Mouse (Mus musculus): ENCODE data around the gene Olig2. TPM values are rescaled to one million over a fixed set of nuclear protein-coding genes. Genes with fewer than 3 reads are reported as not detected.
A peak's percentile ranks its signal among the peaks of the same experiment; 100 is the strongest.

The Olig2 gene
- polyA plus RNA-seq, 1 experiment from 2014 or later = not detected

GRCm38 (mm10) chr16:91217948-91218347 lies 7.3 kb upstream of the Olig2 start:
- Histone ChIP-seq H3K4me3 (ENCODE audit: low read depth, low read length) (no peak overlapping the region), H3K9ac (replicated peaks) (no peak overlapping the region), H3K27ac (ENCODE audit: low read depth) (no peak overlapping the region), H3K9me3 (ENCODE audit: low read length) (peaks cover 4% of the 10 kb centered on the region; the same call in 1 of the 2 replicates), H3K4me2 (ENCODE audit: low read depth, low read length) (no peak overlapping the region), H3K27me3 (ENCODE audit: insufficient read depth, low read length) (peaks cover 55% of the 10 kb centered on the region), H3K36me3 (replicated peaks; ENCODE audit: insufficient read depth, low read length) (no peaks in the 10 kb centered on the region), H3K4me1 (ENCODE audit: insufficient read depth) (peaks cover 2% of the 10 kb centered on the region; the same call in 1 of the 2 replicates)
- DNase-seq = no peak
- no peak for ATAC-seq
- 62% methylated on average over 6 of the region's 6 CpGs for WGBS (ENCODE audit: insufficient replicate concordance)
- no peak for TF ChIP-seq EP300 (IDR thresholded peaks at IDR 0.05; ENCODE audit: low read depth)
- TF ChIP-seq CTCF (IDR thresholded peaks at IDR 0.05; ENCODE audit: low read depth) = peak; percentile 56

GRCm38 (mm10) chr16:91219246-91219645 lies 6.0 kb upstream of the Olig2 start:
- Histone ChIP-seq H3K4me2 (ENCODE audit: low read depth, low read length) (no peak overlapping the region), H3K4me1 (ENCODE audit: insufficient read depth) (peaks cover 2% of the 10 kb centered on the region; the same call in 1 of the 2 replicates), H3K27me3 (ENCODE audit: insufficient read depth, low read length) (peaks cover 64% of the 10 kb centered on the region), H3K27ac (ENCODE audit: low read depth) (no peak overlapping the region), H3K9ac (replicated peaks) (no peak overlapping the region), H3K9me3 (ENCODE audit: low read length) (peaks cover 4% of the 10 kb centered on the region; the same call in 1 of the 2 replicates), H3K36me3 (replicated peaks; ENCODE audit: insufficient read depth, low read length) (no peaks in the 10 kb centered on the region), H3K4me3 (ENCODE audit: low read depth, low read length) (no peak overlapping the region)
- 14% methylated on average over 14 of the region's 14 CpGs for WGBS (ENCODE audit: insufficient replicate concordance)
- no peak for ATAC-seq
- DNase-seq = no peak
- TF ChIP-seq CTCF (IDR thresholded peaks at IDR 0.05; ENCODE audit: low read depth) = no peak
- TF ChIP-seq EP300 (IDR thresholded peaks at IDR 0.05; ENCODE audit: low read depth) = no peak

GRCm38 (mm10) chr16:91222171-91222642 lies 3.0 kb upstream of the Olig2 start:
- DNase-seq (no peak), ATAC-seq (no peak)

GRCm38 (mm10) chr16:91222643-91223271 lies 2.5 kb upstream of the Olig2 start:
- DNase-seq (no peak), ATAC-seq (no peak)
- 1% methylated on average over 27 of the region's 27 CpGs for WGBS (ENCODE audit: insufficient replicate concordance)
- Histone ChIP-seq H3K9me3 (ENCODE audit: low read length) (peaks cover 4% of the 10 kb centered on the region; the same call in 1 of the 2 replicates), H3K4me1 (ENCODE audit: insufficient read depth) (peaks cover 4% of the 10 kb centered on the region; the same call in 1 of the 2 replicates), H3K27ac (ENCODE audit: low read depth) (no peak overlapping the region), H3K36me3 (replicated peaks; ENCODE audit: insufficient read depth, low read length) (no peaks in the 10 kb centered on the region), H3K4me3 (ENCODE audit: low read depth, low read length) (peak overlapping the region; percentile 6; the same call in 1 of the 2 replicates), H3K9ac (replicated peaks) (no peak overlapping the region), H3K4me2 (ENCODE audit: low read depth, low read length) (0 out of 2 replicates have a peak overlapping the region, but pooled peaks have one; percentile 20), H3K27me3 (ENCODE audit: insufficient read depth, low read length) (peaks cover 98% of the 10 kb centered on the region)
- TF ChIP-seq CTCF (IDR thresholded peaks at IDR 0.05; ENCODE audit: low read depth) (no peak), EP300 (IDR thresholded peaks at IDR 0.05; ENCODE audit: low read depth) (no peak)

More at GRCm38 (mm10) chr16:91222171-91222642, 3.0 kb upstream of the Olig2 start:
- no peak overlapping the region for H3K27ac ChIP-seq (ENCODE audit: low read depth)
- 2% methylated on average over 25 of the region's 25 CpGs for WGBS (ENCODE audit: insufficient replicate concordance)
- no peaks in the 10 kb centered on the region for H3K36me3 ChIP-seq (replicated peaks; ENCODE audit: insufficient read depth, low read length)
- H3K27me3 ChIP-seq (ENCODE audit: insufficient read depth, low read length) = peaks cover 92% of the 10 kb centered on the region
- H3K4me2 ChIP-seq (ENCODE audit: low read depth, low read length) = no peak overlapping the region
- peaks cover 4% of the 10 kb centered on the region; the same call in 1 of the 2 replicates for H3K4me1 ChIP-seq (ENCODE audit: insufficient read depth)
- peak overlapping the region; percentile 6; the same call in 1 of the 2 replicates for H3K4me3 ChIP-seq (ENCODE audit: low read depth, low read length)
- peaks cover 4% of the 10 kb centered on the region; the same call in 1 of the 2 replicates for H3K9me3 ChIP-seq (ENCODE audit: low read length)
- TF ChIP-seq CTCF (IDR thresholded peaks at IDR 0.05; ENCODE audit: low read depth) (no peak), EP300 (IDR thresholded peaks at IDR 0.05; ENCODE audit: low read depth) (no peak)
- no peak overlapping the region for H3K9ac ChIP-seq (replicated peaks)

GRCm38 (mm10) chr16:91223327-91224067 lies 1.8 kb upstream of the Olig2 start:
- 4% methylated on average over 35 of the region's 35 CpGs for WGBS (ENCODE audit: insufficient replicate concordance)
- Histone ChIP-seq H3K9ac (replicated peaks) (no peak overlapping the region), H3K4me1 (ENCODE audit: insufficient read depth) (peaks cover 4% of the 10 kb centered on the region; the same call in 1 of the 2 replicates), H3K27ac (ENCODE audit: low read depth) (no peak overlapping the region), H3K9me3 (ENCODE audit: low read length) (no peaks in the 10 kb centered on the region), H3K36me3 (replicated peaks; ENCODE audit: insufficient read depth, low read length) (no peaks in the 10 kb centered on the region), H3K4me2 (ENCODE audit: low read depth, low read length) (0 out of 2 replicates have a peak overlapping the region, but pooled peaks have one; percentile 20), H3K27me3 (ENCODE audit: insufficient read depth, low read length) (peaks cover 100% of the 10 kb centered on the region), H3K4me3 (ENCODE audit: low read depth, low read length) (no peak overlapping the region)
- DNase-seq (no peak), ATAC-seq (no peak)
- no peak for TF ChIP-seq EP300 (IDR thresholded peaks at IDR 0.05; ENCODE audit: low read depth)
- TF ChIP-seq CTCF (IDR thresholded peaks at IDR 0.05; ENCODE audit: low read depth) = no peak

GRCm38 (mm10) chr16:91224068-91224402 lies 1.2 kb upstream of the Olig2 start:
- WGBS (ENCODE audit: insufficient replicate concordance) = 4% methylated on average over 10 of the region's 10 CpGs
- no peak overlapping the region for H3K9ac ChIP-seq (replicated peaks)
- H3K4me3 ChIP-seq (ENCODE audit: low read depth, low read length) = no peak overlapping the region
- ATAC-seq = no peak
- H3K36me3 ChIP-seq (replicated peaks; ENCODE audit: insufficient read depth, low read length) = no peaks in the 10 kb centered on the region
- H3K9me3 ChIP-seq (ENCODE audit: low read length) = no peaks in the 10 kb centered on the region
- H3K4me2 ChIP-seq (ENCODE audit: low read depth, low read length) = no peak overlapping the region
- no peak overlapping the region for H3K27ac ChIP-seq (ENCODE audit: low read depth)
- TF ChIP-seq CTCF (IDR thresholded peaks at IDR 0.05; ENCODE audit: low read depth) (no peak), EP300 (IDR thresholded peaks at IDR 0.05; ENCODE audit: low read depth) (no peak)
- no peak for DNase-seq
- peaks cover 4% of the 10 kb centered on the region; the same call in 1 of the 2 replicates for H3K4me1 ChIP-seq (ENCODE audit: insufficient read depth)
- H3K27me3 ChIP-seq (ENCODE audit: insufficient read depth, low read length) = peaks cover 100% of the 10 kb centered on the region
